Mouse (Mus musculus) lung, adult 18-20 months (tissue): ENCODE measurements around the gene Adora1.

Experiments used
- DNase-seq, 2 experiments: peaks; one replicate each; pipeline ENCODE4 v3.0.0; 2022; ENCODE audit warnings: mixed read lengths in 2 of 2

Adora1 gene

GRCm38 (mm10) chr1:134152626-134153590 is 82.3 kb downstream of the Adora1 start:
- no peak for DNase-seq

GRCm38 (mm10) chr1:134151655-134152412 is 83.4 kb downstream of the Adora1 start:
- DNase-seq, result peak; percentile 69 to 84

- no peak for DNase-seq
Observed at GRCm38 (mm10) chr1:134150745-134151144, 84.5 kb downstream of the Adora1 start.

- DNase-seq, result no peak
Observed at GRCm38 (mm10) chr1:134150076-134150475, 85.2 kb downstream of the Adora1 start.
